ENCODE assay signal across 8 mouse cellular contexts in genomic region chr11:69272122-69272740, GRCm38 (mm10). TPM values are rescaled to one million over a fixed set of nuclear protein-coding genes. Genes with fewer than 3 reads are reported as not detected.
DNase-seq lines count a peak whose midpoint lies in the region; TF ChIP-seq lines count a peak whose summit lies in the region.
"Had no signal": no experiment of that assay in that cellular context is flagged by ENCODE, and none has a peak within 500 bp of the region (broad histone marks: within the 10 kb centered on the region; RNA-seq: fewer than 3 reads in every experiment).

No protein-coding gene starts in this region.

- DNase-seq in A20 (ENCODE audit: low read depth, low spot score) (peak; percentile 78), ES-E14 (ENCODE audit: low read depth, low spot score) (peak; percentile 80)
- peak; percentile 80 to 86 for DNase-seq in cerebellum, adult 18-20 months
- DNase-seq in gastrocnemius, postnatal 10 days = peak; percentile 90
- DNase-seq in layer of hippocampus, adult 9-10 months (ENCODE audit: low spot score) = peak; percentile 72
- DNase-seq in lung, postnatal 36 days = peak; percentile 91
- DNase-seq in spleen, adult 18-20 months = peak; percentile 46 to 86

- H3K4me3 ChIP-seq in ES-E14 (ENCODE audit: insufficient read depth in 1 of 2, low read depth in 1 of 2, low read length in 2 of 2, poor library complexity in 1 of 2, severe bottlenecking in 1 of 2) = no peak overlapping the region
- H3K4me3 ChIP-seq: liver, embryonic 15.5 days had no signal

- no peaks in the 10 kb centered on the region for H3K9me3 ChIP-seq in ES-E14 (ENCODE audit: control insufficient read depth, insufficient read depth, low read depth, low read length)
- H3K9me3 ChIP-seq: liver, embryonic 15.5 days had no signal

- H3K9ac ChIP-seq in ES-E14 (ENCODE audit: insufficient read depth, low read depth, low read length, poor library complexity, severe bottlenecking) = no peak overlapping the region
- H3K9ac ChIP-seq: liver, embryonic 15.5 days had no signal

- in situ Hi-C loops in ES-E14 (cut with MboI; ENCODE audit: low sequenced_read_pairs in 2 of 2, unreplicated experiment in 2 of 2) = no loop called here

- H3K27ac ChIP-seq in ES-E14 (ENCODE audit: insufficient read depth, low read depth, low read length, poor library complexity, severe bottlenecking) = no peak overlapping the region
- H3K27ac ChIP-seq: liver, embryonic 15.5 days had no signal

- H3K36me3 ChIP-seq in ES-E14 (ENCODE audit: control insufficient read depth, insufficient read depth, low read length, poor library complexity, severe bottlenecking) = no peaks in the 10 kb centered on the region
- H3K36me3 ChIP-seq: liver, embryonic 15.5 days had no signal

- H3K4me1 ChIP-seq in ES-E14 (ENCODE audit: control insufficient read depth in 2 of 2, insufficient read depth in 2 of 2, low read length in 2 of 2, poor library complexity in 1 of 2) = no peaks in the 10 kb centered on the region
- H3K4me1 ChIP-seq: liver, embryonic 15.5 days had no signal

TF ChIP-seq in ES-E14, 5 proteins besides CTCF, POLR2A, EP300 and RAD21:
- no peak for TF ChIP-seq CHD2 (IDR thresholded peaks at IDR 0.05; ENCODE audit: low read depth, low read length)
- no peak for TF ChIP-seq HCFC1 (IDR thresholded peaks at IDR 0.05; ENCODE audit: borderline replicate concordance, insufficient read depth, low read length)
- TF ChIP-seq ZC3H11A (IDR thresholded peaks at IDR 0.05; ENCODE audit: borderline replicate concordance, low read depth, low read length) = no peak
- no peak for TF ChIP-seq ZNF384 (IDR thresholded peaks at IDR 0.05; ENCODE audit: low read depth, low read length)
TF ChIP-seq in ES-E14: peak in this region for 0.

RNA-seq across cellular contexts. Expression of gene Gucy2e, which starts 35.4 kb away (rescaled TPM):
- 0.05 and 0.09 TPM in 2 replicates for total RNA-seq in ES-E14 (2012; rRNA removed)
- not detected for total RNA-seq in gastrocnemius, postnatal 10 days (2021)

RNA-seq across cellular contexts. Expression of gene Cntrob, which starts 51.3 kb away (rescaled TPM):
- 23.0 and 27.4 TPM in 2 replicates for total RNA-seq in ES-E14 (2012; rRNA removed)
- 1 to 10 TPM; 4.7 to 6.6 TPM for total RNA-seq in gastrocnemius, postnatal 10 days (2021)

RNA-seq across cellular contexts. Expression of gene Trappc1, which starts 51.5 kb away (rescaled TPM):
- total RNA-seq in ES-E14 (2012; rRNA removed) = 44.1 and 62.2 TPM in 2 replicates
- 10 to 100 TPM; 55.4 to 55.5 TPM for total RNA-seq in gastrocnemius, postnatal 10 days (2021)

RNA-seq across cellular contexts. Expression of gene Kcnab3, which starts 53.8 kb away (rescaled TPM):
- 1.6 and 2.2 TPM in 2 replicates for total RNA-seq in ES-E14 (2012; rRNA removed)
- under 1 TPM; 0.42 to 0.93 TPM for total RNA-seq in gastrocnemius, postnatal 10 days (2021)
